Mouse (Mus musculus) hindbrain, postnatal 0 days (tissue): ENCODE measurements around the gene Calhm2. TPM values are rescaled to one million over a fixed set of nuclear protein-coding genes. Genes with fewer than 3 reads are reported as not detected.

Experiments
- ATAC-seq: fragments of 200-750 bp; cut with Nextera tagmentation; 2 replicates; pipeline ENCODE4 v1.8.0; 2017; ENCODE audit warnings: mild to moderate bottlenecking, moderate TSS enrichment, moderate library complexity
- DNase-seq: peaks from one replicate; pipeline ENCODE4 v3.0.0-alpha.2; 2015; ENCODE audit warnings: low spot score
- H3K27ac ChIP-seq: fragments of 300-500 bp; sonication (generic); 2 replicates; pipeline ENCODE4 v1.5.1; 2014; ENCODE audit warnings: mild to moderate bottlenecking
- H3K27me3 ChIP-seq: fragments of 300-500 bp; sonication (generic); 2 replicates; pipeline ENCODE4 v1.6.1; 2014; ENCODE audit warnings: low read length, mixed read lengths; ENCODE audit not compliant: insufficient read depth
- H3K36me3 ChIP-seq: fragments of 300-500 bp; sonication (generic); 2 replicates; pipeline ENCODE4 v1.6.1; 2014; ENCODE audit warnings: low read length, mixed read lengths; ENCODE audit not compliant: insufficient read depth
- H3K4me1 ChIP-seq: fragments of 300-500 bp; sonication (generic); 2 replicates; pipeline ENCODE4 v1.6.1; 2014; ENCODE audit warnings: antibody characterized with exemption, low read length, mixed read lengths; ENCODE audit not compliant: insufficient read depth
- H3K4me2 ChIP-seq: fragments of 300-500 bp; sonication (generic); 2 replicates; pipeline ENCODE4 v1.6.1; 2014; ENCODE audit warnings: low read depth, mild to moderate bottlenecking, low read length, moderate library complexity, mixed read lengths
- H3K4me3 ChIP-seq: fragments of 300-500 bp; sonication (generic); 2 replicates; pipeline ENCODE4 v1.5.1; 2014; ENCODE audit warnings: low read length
- H3K9ac ChIP-seq: fragments of 300-500 bp; sonication (generic); replicated peaks from 2 replicates; pipeline ENCODE4 v1.6.1; 2014; ENCODE audit warnings: mild to moderate bottlenecking, low read length, moderate library complexity, mixed read lengths
- H3K9me3 ChIP-seq: fragments of 300-500 bp; sonication (generic); 2 replicates; pipeline ENCODE4 v1.6.1; 2016; ENCODE audit warnings: low read length, mixed read lengths
- CTCF ChIP-seq: IDR thresholded peaks from 2 replicates; pipeline ENCODE4 v1.5.1; 2016; ENCODE audit warnings: antibody characterized with exemption, control low read depth, low read depth
- WGBS: fragments of 180-500 bp; shearing (Covaris S2); extraction: QIAGEN DNeasy Blood & Tissue Kit; methylation state at CpG from one replicate; pipeline ENCODE4 v1.1.7; 2014; 5-methylcytosine and 5-hydroxymethylcytosine counted together
- polyA plus RNA-seq: library from polyadenylated mRNA; unstranded; fragments of >200 nt; fragmentation: Nextera tagmentation; extraction: Ambion mirVana; gene quantifications from 2 replicates; pipeline ENCODE4 v1.2.1, GENCODE M21; 2015
- total RNA-seq: library from RNA; depleted of rRNA; stranded (reverse); fragments of >200 nt; gene quantifications from 2 replicates; pipeline ENCODE4 v1.2.3, GENCODE M21; 2014

Gene Calhm2
- total and polyA plus RNA-seq, 2 experiments from 2014 or later = 0.85 to 3.1 TPM

DNA sequence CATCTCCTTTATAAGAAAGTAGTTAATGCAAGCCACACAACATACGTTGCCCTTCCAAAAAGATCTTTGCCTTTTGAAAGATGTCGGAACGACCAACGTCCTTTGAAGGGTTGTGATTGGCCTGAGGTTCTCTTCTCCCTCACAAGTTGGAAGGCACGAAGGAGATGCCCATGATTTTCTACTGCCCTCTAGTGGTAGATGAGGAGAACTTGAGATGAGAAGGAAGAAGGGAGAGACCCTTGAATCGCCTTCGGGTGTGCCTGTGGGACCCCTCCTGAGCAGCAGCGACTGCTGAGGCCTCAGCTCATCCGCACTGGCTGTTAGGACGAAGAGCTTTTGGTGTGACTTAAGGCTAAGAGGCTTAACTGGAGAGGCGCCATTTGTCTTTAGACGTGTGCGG, 30.1 kb upstream of the Calhm2 start:
- Histone ChIP-seq H3K27ac (no peak overlapping the region), H3K36me3 (no peaks in the 10 kb centered on the region), H3K9ac (no peak overlapping the region), H3K27me3 (no peaks in the 10 kb centered on the region), H3K9me3 (no peaks in the 10 kb centered on the region), H3K4me1 (no peaks in the 10 kb centered on the region), H3K4me2 (peak overlapping the region; percentile 6), H3K4me3 (no peak overlapping the region)
- peak; percentile 75 for DNase-seq
- 11% methylated on average over 13 of the region's 13 CpGs for WGBS
- ATAC-seq = peak; percentile 32; the same call in 1 of the 2 replicates
- peak; percentile 87 for TF ChIP-seq CTCF

DNA sequence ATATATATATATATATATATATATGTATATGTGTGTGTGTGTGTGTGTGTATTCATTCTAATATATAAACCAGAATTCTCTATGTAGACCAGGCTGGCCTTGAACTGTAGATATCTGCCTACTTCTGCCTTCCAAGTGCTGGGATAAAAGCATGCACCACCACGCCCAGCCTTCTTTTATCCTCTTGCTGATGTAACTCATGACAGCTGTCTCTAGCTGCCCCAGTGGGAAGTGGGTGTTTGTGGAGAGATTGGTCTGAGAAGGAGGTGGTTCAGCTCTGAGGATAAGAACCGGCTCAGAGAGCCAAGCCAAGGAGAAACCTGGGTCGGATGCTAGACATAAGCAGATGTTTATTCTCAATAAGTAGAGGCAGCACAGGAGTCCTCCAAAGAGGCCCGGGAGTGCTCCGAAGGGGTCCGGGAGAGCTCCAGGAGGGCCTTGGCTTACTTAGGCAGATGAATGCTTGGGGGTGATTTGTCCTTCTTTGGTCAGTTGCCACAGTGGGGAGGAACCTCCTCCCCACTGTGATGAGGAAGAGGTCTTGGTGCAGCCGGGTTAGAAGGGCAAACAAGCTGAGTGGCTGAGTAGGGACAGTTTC, 29.6 kb upstream of the Calhm2 start:
- no peaks in the 10 kb centered on the region for H3K36me3 ChIP-seq
- ATAC-seq = no peak
- no peaks in the 10 kb centered on the region for H3K27me3 ChIP-seq
- no peak for DNase-seq
- H3K4me1 ChIP-seq = no peaks in the 10 kb centered on the region
- no peak overlapping the region for H3K9ac ChIP-seq
- no peak overlapping the region for H3K27ac ChIP-seq
- 56% methylated on average over 7 of the region's 7 CpGs for WGBS
- H3K4me2 ChIP-seq = peak overlapping the region; percentile 6; the same call in 1 of the 2 replicates
- H3K4me3 ChIP-seq = no peak overlapping the region
- H3K9me3 ChIP-seq = no peaks in the 10 kb centered on the region
- TF ChIP-seq CTCF = no peak

DNA sequence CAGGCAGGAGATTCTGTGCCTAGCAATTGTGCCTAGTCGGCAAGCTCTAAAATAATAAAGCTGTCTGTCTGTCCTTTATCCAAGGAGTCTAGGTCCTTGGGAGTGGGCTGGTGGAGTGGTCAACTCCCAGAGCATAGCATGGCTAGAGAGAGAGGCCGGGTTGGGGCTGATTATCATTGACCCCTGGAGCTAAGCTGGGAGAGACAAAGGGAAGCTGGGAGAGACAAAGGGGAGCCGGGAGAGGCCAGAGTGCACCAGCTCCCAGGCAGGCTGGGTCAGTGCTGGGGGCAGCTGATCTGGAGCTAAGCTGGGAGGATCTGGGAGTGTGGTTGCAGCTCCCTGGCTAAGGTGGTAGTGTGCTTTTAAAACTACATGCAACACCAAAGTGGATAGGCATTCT, 28.7 kb upstream of the Calhm2 start:
- no peak overlapping the region for H3K4me3 ChIP-seq
- H3K9ac ChIP-seq = no peak overlapping the region
- DNase-seq = no peak
- no peak for ATAC-seq
- no peak overlapping the region for H3K4me2 ChIP-seq
- no peaks in the 10 kb centered on the region for H3K9me3 ChIP-seq
- no peaks in the 10 kb centered on the region for H3K4me1 ChIP-seq
- 16% methylated on average over 3 of the region's 3 CpGs for WGBS
- no peaks in the 10 kb centered on the region for H3K27me3 ChIP-seq
- no peaks in the 10 kb centered on the region for H3K36me3 ChIP-seq
- no peak overlapping the region for H3K27ac ChIP-seq
- no peak for TF ChIP-seq CTCF

DNA sequence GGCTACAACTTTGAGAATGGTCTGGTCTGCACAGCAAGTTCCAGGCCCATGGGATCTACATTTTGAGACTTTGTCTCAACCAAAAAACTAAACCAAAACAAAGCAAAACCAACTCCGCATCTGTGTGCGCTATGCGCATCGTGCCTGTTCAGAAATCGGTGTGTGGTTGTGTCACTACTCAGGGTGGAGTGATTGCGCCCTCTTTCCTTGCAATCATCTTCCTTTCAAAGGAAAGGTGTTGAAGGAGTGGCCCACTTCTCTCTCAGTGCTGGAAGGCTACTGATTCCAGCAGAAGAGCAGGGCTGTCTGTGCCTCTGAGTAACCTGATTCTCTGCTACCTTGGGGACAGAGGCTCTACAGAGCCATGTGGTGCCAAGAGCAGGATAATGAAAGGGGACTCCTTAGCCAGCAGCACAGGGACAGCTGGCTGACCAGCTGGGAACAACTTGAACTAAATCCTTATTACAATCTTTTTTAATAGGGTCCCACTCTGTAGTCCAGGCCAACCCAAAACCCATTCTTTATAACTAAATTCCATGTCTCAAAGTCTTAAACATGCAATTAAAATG, 25.2 kb upstream of the Calhm2 start:
- no peaks in the 10 kb centered on the region for H3K9me3 ChIP-seq
- H3K36me3 ChIP-seq = no peaks in the 10 kb centered on the region
- no peak for TF ChIP-seq CTCF
- no peak overlapping the region for H3K27ac ChIP-seq
- H3K27me3 ChIP-seq = no peaks in the 10 kb centered on the region
- H3K9ac ChIP-seq = no peak overlapping the region
- ATAC-seq (no peak), DNase-seq (no peak)
- no peak overlapping the region for H3K4me2 ChIP-seq
- 96% methylated on average over 6 of the region's 6 CpGs for WGBS
- no peak overlapping the region for H3K4me3 ChIP-seq
- no peaks in the 10 kb centered on the region for H3K4me1 ChIP-seq

DNA sequence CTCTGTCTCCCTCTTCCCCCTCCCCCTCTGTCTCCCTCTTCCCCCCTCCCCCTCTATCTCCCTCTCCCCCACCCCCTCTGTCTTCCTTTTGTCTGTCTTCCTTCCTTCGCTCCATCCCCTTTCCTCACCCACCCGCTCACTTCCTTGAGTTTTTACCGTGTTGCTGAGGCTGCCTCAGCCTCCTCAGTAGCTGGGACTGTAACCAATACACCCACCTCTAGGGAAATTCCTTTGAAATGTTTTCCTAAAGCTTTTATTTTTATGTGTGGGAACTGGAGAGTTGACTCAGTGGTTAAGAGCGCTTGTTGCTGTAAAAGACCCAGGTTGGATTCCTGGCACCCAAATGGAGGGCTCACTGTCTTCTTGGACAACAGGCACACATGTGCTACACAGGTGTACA, 23.6 kb upstream of the Calhm2 start:
- ATAC-seq (no peak), DNase-seq (no peak)
- Histone ChIP-seq H3K9ac (no peak overlapping the region), H3K4me1 (no peaks in the 10 kb centered on the region), H3K27me3 (no peaks in the 10 kb centered on the region), H3K36me3 (no peaks in the 10 kb centered on the region), H3K4me3 (no peak overlapping the region), H3K9me3 (no peaks in the 10 kb centered on the region), H3K4me2 (no peak overlapping the region), H3K27ac (no peak overlapping the region)
- TF ChIP-seq CTCF = no peak
- 66% methylated on average over 4 of the region's 4 CpGs for WGBS

DNA sequence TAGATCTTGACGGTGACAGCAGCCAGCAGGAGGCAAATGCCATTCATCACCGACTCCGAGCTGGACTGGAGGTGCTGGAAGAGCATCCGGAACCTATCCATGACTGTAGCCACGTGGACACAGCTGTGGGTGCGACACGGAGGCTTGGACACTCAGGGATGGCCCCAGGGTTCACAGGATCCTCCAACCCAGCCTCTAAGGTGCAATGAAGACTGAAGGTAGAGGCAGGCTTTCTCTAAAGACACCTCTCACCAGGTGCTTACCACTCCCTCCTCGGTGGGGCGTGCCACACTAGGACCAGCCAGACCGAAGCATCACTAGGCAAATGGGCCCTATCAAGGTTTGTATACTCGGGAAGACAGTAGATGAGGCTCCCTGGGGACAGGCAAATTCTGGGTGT, 19.6 kb upstream of the Calhm2 start, which contains the start of gene Calhm3:
Gene Calhm3, minus strand, starts transcription at position 101 of the 400 bp plus-strand sequence.
- DNase-seq = no peak
- H3K4me1 ChIP-seq = no peaks in the 10 kb centered on the region
- no peaks in the 10 kb centered on the region for H3K27me3 ChIP-seq
- H3K27ac ChIP-seq = no peak within 1 kb of the TSS
- TF ChIP-seq CTCF = no peak
- no peak within 1 kb of the TSS for H3K9ac ChIP-seq
- H3K36me3 ChIP-seq = no peaks in the 10 kb centered on the region
- no peak for ATAC-seq
- no peak within 1 kb of the TSS for H3K4me2 ChIP-seq
- no peaks in the 10 kb centered on the region for H3K9me3 ChIP-seq
- H3K4me3 ChIP-seq = no peak within 1 kb of the TSS
- WGBS = 81% methylated on average over 11 of the region's 11 CpGs

DNA sequence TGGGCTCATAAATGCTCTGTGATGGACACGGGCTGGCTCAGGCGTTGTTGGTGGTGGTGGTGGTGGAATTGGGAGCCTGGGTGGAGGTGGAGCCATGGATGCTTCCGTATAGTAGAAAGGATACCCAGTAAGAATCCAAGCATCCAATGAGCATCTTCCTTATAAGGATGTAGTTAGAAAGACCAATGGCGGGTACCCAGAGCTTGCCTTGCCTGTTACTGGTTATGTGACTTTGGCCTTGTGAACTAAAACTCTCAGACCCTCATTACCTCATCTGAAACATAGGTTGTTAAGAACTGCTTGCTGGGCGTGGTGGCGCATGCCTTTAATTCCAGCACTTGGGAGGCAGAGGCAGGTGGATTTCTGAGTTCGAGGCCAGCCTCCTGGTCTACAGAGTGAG, 15.7 kb upstream of the Calhm2 start:
- Histone ChIP-seq H3K4me2 (no peak overlapping the region), H3K36me3 (no peaks in the 10 kb centered on the region), H3K27me3 (no peaks in the 10 kb centered on the region), H3K27ac (no peak overlapping the region), H3K9ac (no peak overlapping the region), H3K9me3 (no peaks in the 10 kb centered on the region), H3K4me1 (0 out of 2 replicates have a peak, but pooled peaks cover 4% of the 10 kb centered on the region), H3K4me3 (no peak overlapping the region)
- ATAC-seq (no peak), DNase-seq (no peak)
- TF ChIP-seq CTCF = no peak
- WGBS = 89% methylated on average over 7 of the region's 7 CpGs
